Mouse (Mus musculus): Measurements from ENCODE around the gene Ren1.

DNA sequence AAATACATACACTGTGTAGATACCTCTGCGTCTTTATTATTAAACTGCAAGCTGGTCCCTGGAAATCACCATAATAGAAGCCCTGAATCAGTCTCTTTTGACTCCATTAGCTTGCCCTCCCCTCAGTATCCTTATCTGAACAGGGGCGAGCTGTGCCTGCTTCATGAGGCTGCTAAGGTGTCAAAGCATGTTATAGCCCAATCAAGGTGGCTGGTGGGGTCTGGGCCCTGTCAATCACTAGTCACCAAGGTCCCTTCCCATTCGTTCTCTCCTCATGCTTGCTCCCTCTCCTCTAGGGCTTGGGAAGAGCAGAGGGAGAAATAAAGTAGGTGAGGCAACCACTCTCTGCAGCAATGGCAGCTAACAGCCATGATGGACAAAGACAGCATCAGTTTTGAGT, 3.1 kb upstream of the Ren1 start:
- TF ChIP-seq CTCF (IDR thresholded peaks at IDR 0.05; ENCODE audit: control insufficient read depth, insufficient read depth, low read length) (no peak), POLR2A (IDR thresholded peaks at IDR 0.05; ENCODE audit: borderline replicate concordance, control insufficient read depth, low read depth, low read length) (no peak)

Data from bone marrow, adult 2 months (tissue).